Mouse (Mus musculus): ENCODE data around the gene Elmod1. TPM values are rescaled to one million over a fixed set of nuclear protein-coding genes. Genes with fewer than 3 reads are reported as not detected.
"Not testable (repeated sequence)": the region's sequence is repeated elsewhere in the genome, so short reads cannot be mapped to it uniquely, and the experiment has no call there.

Gene Elmod1
- polyA plus RNA-seq (2014; fragmentation: Nextera tagmentation; extraction: Ambion mirVana) = 19.3 and 23.3 TPM in 2 replicates

- H3K9me3 ChIP-seq (ENCODE audit: control insufficient read depth, low read length) = no peaks in the 10 kb centered on the region
- peak within 1 kb of the TSS; percentile 77 for H3K4me2 ChIP-seq (ENCODE audit: low read length)
- H3K36me3 ChIP-seq (ENCODE audit: control insufficient read depth, insufficient read depth, low read length) = no peaks in the 10 kb centered on the region
- ATAC-seq (ENCODE audit: low FRiP score, low TSS enrichment) = peak; percentile 89
- WGBS = under 1% methylated on average over 36 of the region's 36 CpGs
- H3K4me3 ChIP-seq (replicated peaks; ENCODE audit: low read depth, low read length) = peak within 1 kb of the TSS; percentile 57
- peak; percentile 83 for DNase-seq
- H3K27ac ChIP-seq (replicated peaks; ENCODE audit: low read depth, low read length) = peak within 1 kb of the TSS; percentile 83
- H3K27me3 ChIP-seq (ENCODE audit: control insufficient read depth, insufficient read depth, low read length) = no peaks in the 10 kb centered on the region
- H3K9ac ChIP-seq (replicated peaks; ENCODE audit: low read length) = peak within 1 kb of the TSS; percentile 80
- no peaks in the 10 kb centered on the region for H3K4me1 ChIP-seq (ENCODE audit: control insufficient read depth, insufficient read depth, low read length)
Observed at GRCm38 (mm10) chr9:53975122-53975518, at the start of gene Elmod1. Elmod1 (minus strand) TSS chr9:53975301.

- Histone ChIP-seq H3K9ac (replicated peaks; ENCODE audit: low read length) (no peak overlapping the region), H3K36me3 (ENCODE audit: control insufficient read depth, insufficient read depth, low read length) (no peaks in the 10 kb centered on the region), H3K4me2 (ENCODE audit: low read length) (no peak overlapping the region), H3K27ac (replicated peaks; ENCODE audit: low read depth, low read length) (no peak overlapping the region), H3K4me1 (ENCODE audit: control insufficient read depth, insufficient read depth, low read length) (no peaks in the 10 kb centered on the region), H3K27me3 (ENCODE audit: control insufficient read depth, insufficient read depth, low read length) (no peaks in the 10 kb centered on the region), H3K4me3 (replicated peaks; ENCODE audit: low read depth, low read length) (no peak overlapping the region), H3K9me3 (ENCODE audit: control insufficient read depth, low read length) (no peaks in the 10 kb centered on the region)
- 84% methylated on average over 3 of the region's 3 CpGs for WGBS
- peak; percentile 3 for DNase-seq
- no peak for ATAC-seq (ENCODE audit: low FRiP score, low TSS enrichment)
Observed at GRCm38 (mm10) chr9:54022795-54023194, 47.7 kb upstream of the Elmod1 start.

- H3K9ac ChIP-seq (replicated peaks; ENCODE audit: low read length) = no peak overlapping the region
- DNase-seq (no peak), ATAC-seq (ENCODE audit: low FRiP score, low TSS enrichment) (no peak)
- WGBS = 71% methylated on average over 1 of the region's 1 CpGs
- no peaks in the 10 kb centered on the region for H3K36me3 ChIP-seq (ENCODE audit: control insufficient read depth, insufficient read depth, low read length)
- no peak overlapping the region for H3K4me3 ChIP-seq (replicated peaks; ENCODE audit: low read depth, low read length)
- no peaks in the 10 kb centered on the region for H3K9me3 ChIP-seq (ENCODE audit: control insufficient read depth, low read length)
- H3K4me1 ChIP-seq (ENCODE audit: control insufficient read depth, insufficient read depth, low read length) = no peaks in the 10 kb centered on the region
- no peak overlapping the region for H3K4me2 ChIP-seq (ENCODE audit: low read length)
- no peaks in the 10 kb centered on the region for H3K27me3 ChIP-seq (ENCODE audit: control insufficient read depth, insufficient read depth, low read length)
- H3K27ac ChIP-seq (replicated peaks; ENCODE audit: low read depth, low read length) = no peak overlapping the region
Observed at GRCm38 (mm10) chr9:53994528-53994927, 19.4 kb upstream of the Elmod1 start.

GRCm38 (mm10) chr9:53992567-53992966 is 17.5 kb upstream of the Elmod1 start:
- not testable (repeated sequence) for H3K9ac ChIP-seq (replicated peaks; ENCODE audit: low read length); H3K27me3 ChIP-seq (ENCODE audit: control insufficient read depth, insufficient read depth, low read length); DNase-seq; H3K4me3 ChIP-seq (replicated peaks; ENCODE audit: low read depth, low read length); ATAC-seq (ENCODE audit: low FRiP score, low TSS enrichment); H3K4me2 ChIP-seq (ENCODE audit: low read length); H3K27ac ChIP-seq (replicated peaks; ENCODE audit: low read depth, low read length); H3K9me3 ChIP-seq (ENCODE audit: control insufficient read depth, low read length); H3K36me3 ChIP-seq (ENCODE audit: control insufficient read depth, insufficient read depth, low read length); H3K4me1 ChIP-seq (ENCODE audit: control insufficient read depth, insufficient read depth, low read length)

- Histone ChIP-seq H3K4me2 (ENCODE audit: low read length) (no peak overlapping the region), H3K27me3 (ENCODE audit: control insufficient read depth, insufficient read depth, low read length) (no peaks in the 10 kb centered on the region), H3K4me1 (ENCODE audit: control insufficient read depth, insufficient read depth, low read length) (no peaks in the 10 kb centered on the region), H3K27ac (replicated peaks; ENCODE audit: low read depth, low read length) (no peak overlapping the region), H3K9ac (replicated peaks; ENCODE audit: low read length) (no peak overlapping the region), H3K36me3 (ENCODE audit: control insufficient read depth, insufficient read depth, low read length) (no peaks in the 10 kb centered on the region), H3K9me3 (ENCODE audit: control insufficient read depth, low read length) (no peaks in the 10 kb centered on the region), H3K4me3 (replicated peaks; ENCODE audit: low read depth, low read length) (no peak overlapping the region)
- no peak for ATAC-seq (ENCODE audit: low FRiP score, low TSS enrichment)
- DNase-seq = peak; percentile 93
- 8% methylated on average over 3 of the region's 3 CpGs for WGBS
Observed at GRCm38 (mm10) chr9:53990921-53991320, 15.8 kb upstream of the Elmod1 start.

- peak; percentile 86 for DNase-seq
- H3K36me3 ChIP-seq (ENCODE audit: control insufficient read depth, insufficient read depth, low read length) = no peaks in the 10 kb centered on the region
Observed at GRCm38 (mm10) chr9:53986972-53987371, 11.9 kb upstream of the Elmod1 start.

GRCm38 (mm10) chr9:53984868-53985267 is 9.8 kb upstream of the Elmod1 start:
- no peak overlapping the region for H3K4me3 ChIP-seq (replicated peaks; ENCODE audit: low read depth, low read length)
- ATAC-seq (ENCODE audit: low FRiP score, low TSS enrichment) (no peak), DNase-seq (peak; percentile 80)
- no peaks in the 10 kb centered on the region for H3K9me3 ChIP-seq (ENCODE audit: control insufficient read depth, low read length)
- H3K27ac ChIP-seq (replicated peaks; ENCODE audit: low read depth, low read length) = no peak overlapping the region
- no peaks in the 10 kb centered on the region for H3K27me3 ChIP-seq (ENCODE audit: control insufficient read depth, insufficient read depth, low read length)
- WGBS = 31% methylated on average over 9 of the region's 9 CpGs
- no peaks in the 10 kb centered on the region for H3K36me3 ChIP-seq (ENCODE audit: control insufficient read depth, insufficient read depth, low read length)
- no peak overlapping the region for H3K4me2 ChIP-seq (ENCODE audit: low read length)
- H3K4me1 ChIP-seq (ENCODE audit: control insufficient read depth, insufficient read depth, low read length) = no peaks in the 10 kb centered on the region
- no peak overlapping the region for H3K9ac ChIP-seq (replicated peaks; ENCODE audit: low read length)

More at GRCm38 (mm10) chr9:53986972-53987371, 11.9 kb upstream of the Elmod1 start:
- no peak overlapping the region for H3K4me2 ChIP-seq (ENCODE audit: low read length)
- H3K9ac ChIP-seq (replicated peaks; ENCODE audit: low read length) = no peak overlapping the region
- no peaks in the 10 kb centered on the region for H3K4me1 ChIP-seq (ENCODE audit: control insufficient read depth, insufficient read depth, low read length)
- no peak overlapping the region for H3K4me3 ChIP-seq (replicated peaks; ENCODE audit: low read depth, low read length)
- H3K27ac ChIP-seq (replicated peaks; ENCODE audit: low read depth, low read length) = no peak overlapping the region
- H3K27me3 ChIP-seq (ENCODE audit: control insufficient read depth, insufficient read depth, low read length) = no peaks in the 10 kb centered on the region
- no peaks in the 10 kb centered on the region for H3K9me3 ChIP-seq (ENCODE audit: control insufficient read depth, low read length)
- 33% methylated on average over 3 of the region's 3 CpGs for WGBS
- ATAC-seq (ENCODE audit: low FRiP score, low TSS enrichment) = no peak

- peak overlapping the region; percentile 83 for H3K27ac ChIP-seq (replicated peaks; ENCODE audit: low read depth, low read length)
- no peaks in the 10 kb centered on the region for H3K36me3 ChIP-seq (ENCODE audit: control insufficient read depth, insufficient read depth, low read length)
- H3K4me3 ChIP-seq (replicated peaks; ENCODE audit: low read depth, low read length) = peak overlapping the region; percentile 57
- H3K9ac ChIP-seq (replicated peaks; ENCODE audit: low read length) = peak overlapping the region; percentile 80
- H3K4me1 ChIP-seq (ENCODE audit: control insufficient read depth, insufficient read depth, low read length) = no peaks in the 10 kb centered on the region
- no peaks in the 10 kb centered on the region for H3K9me3 ChIP-seq (ENCODE audit: control insufficient read depth, low read length)
- peak overlapping the region; percentile 77 for H3K4me2 ChIP-seq (ENCODE audit: low read length)
- ATAC-seq (ENCODE audit: low FRiP score, low TSS enrichment) (peak; percentile 75), DNase-seq (peak; percentile 79)
- under 1% methylated on average over 42 of the region's 42 CpGs for WGBS
- no peaks in the 10 kb centered on the region for H3K27me3 ChIP-seq (ENCODE audit: control insufficient read depth, insufficient read depth, low read length)
Observed at GRCm38 (mm10) chr9:53974328-53975121, 576 bp downstream of the Elmod1 start.

GRCm38 (mm10) chr9:53973929-53974327 is 1.2 kb downstream of the Elmod1 start:
- Histone ChIP-seq H3K4me1 (ENCODE audit: control insufficient read depth, insufficient read depth, low read length) (no peaks in the 10 kb centered on the region), H3K27me3 (ENCODE audit: control insufficient read depth, insufficient read depth, low read length) (no peaks in the 10 kb centered on the region), H3K27ac (replicated peaks; ENCODE audit: low read depth, low read length) (peak overlapping the region; percentile 83), H3K9ac (replicated peaks; ENCODE audit: low read length) (peak overlapping the region; percentile 80), H3K4me2 (ENCODE audit: low read length) (peak overlapping the region; percentile 77), H3K36me3 (ENCODE audit: control insufficient read depth, insufficient read depth, low read length) (no peaks in the 10 kb centered on the region), H3K9me3 (ENCODE audit: control insufficient read depth, low read length) (no peaks in the 10 kb centered on the region), H3K4me3 (replicated peaks; ENCODE audit: low read depth, low read length) (peak overlapping the region; percentile 57)
- DNase-seq (peak; percentile 51), ATAC-seq (ENCODE audit: low FRiP score, low TSS enrichment) (peak; percentile 25; the same call in 1 of the 2 replicates)
- WGBS = 12% methylated on average over 13 of the region's 13 CpGs

Measured in midbrain, embryonic 14.5 days (tissue).